Mouse (Mus musculus) limb, embryonic 13.5 days (tissue): Measurements from ENCODE around the gene Ccdc91. TPM values are rescaled to one million over a fixed set of nuclear protein-coding genes. Genes with fewer than 3 reads are reported as not detected.

Experiments
- ATAC-seq: fragments of 200-750 bp; cut with Nextera tagmentation; 2 replicates; pipeline ENCODE4 v1.8.0; 2017; ENCODE audit warnings: low read depth, moderate number of reproducible peaks, moderate TSS enrichment; ENCODE audit not compliant: low FRiP score
- H3K27ac ChIP-seq: fragments of 300-500 bp; sonication (generic); 2 replicates; pipeline ENCODE4 v1.5.1; 2015; ENCODE audit warnings: inconsistent platforms, mild to moderate bottlenecking, moderate library complexity
- H3K27me3 ChIP-seq: fragments of 300-500 bp; sonication (generic); 2 replicates; pipeline ENCODE4 v1.6.1; 2015; ENCODE audit warnings: mild to moderate bottlenecking, inconsistent platforms
- H3K36me3 ChIP-seq: fragments of 300-500 bp; sonication (generic); 2 replicates; pipeline ENCODE4 v1.6.1; 2015; ENCODE audit warnings: inconsistent platforms, mild to moderate bottlenecking, moderate library complexity
- H3K4me1 ChIP-seq: fragments of 300-500 bp; sonication (generic); 2 replicates; pipeline ENCODE4 v1.6.1; 2015; ENCODE audit warnings: inconsistent platforms
- H3K4me2 ChIP-seq: fragments of 300-500 bp; sonication (generic); replicated peaks from 2 replicates; pipeline ENCODE4 v1.6.1; 2015; ENCODE audit warnings: inconsistent platforms, mild to moderate bottlenecking, moderate library complexity
- H3K4me3 ChIP-seq: fragments of 300-500 bp; sonication (generic); 2 replicates; pipeline ENCODE4 v1.5.1; 2015; ENCODE audit warnings: moderate library complexity, mild to moderate bottlenecking, inconsistent platforms
- H3K9ac ChIP-seq: fragments of 300-500 bp; sonication (generic); 2 replicates; pipeline ENCODE4 v1.6.1; 2015; ENCODE audit warnings: mild to moderate bottlenecking, inconsistent platforms
- H3K9me3 ChIP-seq: fragments of 300-500 bp; sonication (generic); 2 replicates; pipeline ENCODE4 v1.6.1; 2016; ENCODE audit warnings: inconsistent platforms
- WGBS: fragments of 180-500 bp; shearing (Covaris S2); methylation state at CpG from one replicate; pipeline ENCODE4 v1.1.7; 2015; 5-methylcytosine and 5-hydroxymethylcytosine counted together
- polyA plus RNA-seq: library from polyadenylated mRNA; unstranded; fragments of >200 nt; fragmentation: Nextera tagmentation; extraction: Ambion mirVana; gene quantifications from 2 replicates; pipeline ENCODE4 v1.2.1, GENCODE M21; 2015

The Ccdc91 gene
- polyA plus RNA-seq, 1 experiment from 2014 or later = 27.8 TPM

DNA sequence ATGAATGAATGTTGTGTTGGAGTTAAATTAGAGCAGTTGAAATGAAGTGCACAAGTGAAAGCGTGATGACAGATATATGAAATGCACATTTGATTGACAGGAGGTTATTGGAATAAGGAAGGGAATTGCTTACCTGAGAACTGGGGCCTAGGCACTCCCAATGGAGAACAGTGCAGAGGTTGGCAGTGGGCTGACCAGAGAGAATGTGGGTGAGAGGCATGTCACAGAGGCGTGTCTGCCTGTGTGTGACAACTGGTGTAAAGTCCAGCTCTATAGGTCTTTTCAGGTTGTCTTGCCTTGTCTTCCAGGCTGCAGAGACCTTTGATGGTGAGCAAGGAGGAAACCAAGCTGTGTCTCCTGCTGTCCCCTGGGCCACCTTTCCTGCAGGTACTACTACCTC is 34.9 kb downstream of the Ccdc91 start:
- WGBS = 92% methylated on average over 2 of the region's 2 CpGs
- Histone ChIP-seq H3K4me2 (no peak overlapping the region), H3K27me3 (no peaks in the 10 kb centered on the region), H3K9ac (no peak overlapping the region), H3K4me3 (no peak overlapping the region), H3K9me3 (no peaks in the 10 kb centered on the region), H3K4me1 (peaks cover 9% of the 10 kb centered on the region; the same call in 1 of the 2 replicates), H3K36me3 (peaks cover 16% of the 10 kb centered on the region), H3K27ac (no peak overlapping the region)
- no peak for ATAC-seq

GRCm38 (mm10) chr6:147517909-147518308 is 42.3 kb downstream of the Ccdc91 start:
- 74% methylated on average over 8 of the region's 8 CpGs for WGBS
- no peak for ATAC-seq

DNA sequence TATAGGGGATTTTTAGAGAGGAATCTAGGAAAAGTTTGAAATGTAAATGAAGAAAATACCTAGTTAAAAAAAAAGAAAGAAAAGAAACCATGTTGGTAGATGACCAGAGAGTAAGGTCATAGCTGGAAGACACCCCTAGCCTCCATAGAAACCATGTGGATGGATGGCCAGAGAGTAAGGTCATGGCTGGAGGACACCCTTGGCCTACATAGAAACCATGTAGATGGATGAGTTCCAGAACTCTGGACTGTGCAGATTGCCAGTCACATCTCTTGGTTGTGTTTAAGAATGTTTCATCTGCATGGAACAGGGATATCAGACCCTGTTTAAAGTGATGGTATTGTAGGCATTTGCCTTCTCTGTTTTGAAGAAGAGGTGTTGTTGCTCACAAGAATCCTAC is 49.6 kb downstream of the Ccdc91 start:
- no peak overlapping the region for H3K9ac ChIP-seq
- H3K27me3 ChIP-seq = no peaks in the 10 kb centered on the region
- no peak overlapping the region for H3K27ac ChIP-seq
- no peak overlapping the region for H3K4me3 ChIP-seq
- H3K9me3 ChIP-seq = no peaks in the 10 kb centered on the region
- no peaks in the 10 kb centered on the region for H3K4me1 ChIP-seq
- H3K36me3 ChIP-seq = no peaks in the 10 kb centered on the region
- H3K4me2 ChIP-seq = no peak overlapping the region
- no peak for ATAC-seq

More at GRCm38 (mm10) chr6:147517909-147518308, 42.3 kb downstream of the Ccdc91 start:
- Histone ChIP-seq H3K36me3 (peaks cover 12% of the 10 kb centered on the region), H3K27me3 (no peaks in the 10 kb centered on the region), H3K4me3 (no peak overlapping the region), H3K9ac (no peak overlapping the region), H3K4me1 (no peaks in the 10 kb centered on the region), H3K27ac (no peak overlapping the region), H3K9me3 (no peaks in the 10 kb centered on the region), H3K4me2 (no peak overlapping the region)

GRCm38 (mm10) chr6:147534971-147535370 is 59.3 kb downstream of the Ccdc91 start:
- no peak for ATAC-seq
- Histone ChIP-seq H3K4me1 (no peaks in the 10 kb centered on the region), H3K4me2 (no peak overlapping the region), H3K4me3 (no peak overlapping the region), H3K9me3 (no peaks in the 10 kb centered on the region), H3K27me3 (no peaks in the 10 kb centered on the region), H3K36me3 (peaks cover 10% of the 10 kb centered on the region), H3K27ac (no peak overlapping the region), H3K9ac (no peak overlapping the region)
- 96% methylated on average over 5 of the region's 5 CpGs for WGBS

DNA sequence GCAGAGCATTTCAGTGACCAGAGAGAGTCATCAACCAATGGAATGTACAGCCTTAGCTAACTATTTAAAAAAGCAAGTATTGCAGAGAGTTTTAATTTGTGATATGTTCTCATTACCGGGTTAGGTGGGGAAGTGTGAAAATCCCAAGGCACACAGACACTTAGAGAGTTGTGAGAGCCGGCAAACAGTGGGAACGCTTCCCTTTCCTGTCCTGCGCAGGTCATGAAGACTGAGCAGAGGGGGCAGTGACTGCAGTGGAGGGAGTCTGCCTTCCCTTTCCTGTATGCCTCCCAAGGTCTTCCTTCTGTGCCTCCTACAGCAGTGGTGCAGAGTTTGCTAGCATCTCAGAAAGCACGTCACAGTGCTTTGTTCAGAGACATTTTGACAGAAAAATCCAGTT is 62.6 kb downstream of the Ccdc91 start:
- H3K9me3 ChIP-seq = no peaks in the 10 kb centered on the region
- no peaks in the 10 kb centered on the region for H3K4me1 ChIP-seq
- no peak overlapping the region for H3K27ac ChIP-seq
- no peak overlapping the region for H3K9ac ChIP-seq
- no peak for ATAC-seq
- peaks cover 10% of the 10 kb centered on the region for H3K36me3 ChIP-seq
- no peak overlapping the region for H3K4me3 ChIP-seq
- 95% methylated on average over 5 of the region's 5 CpGs for WGBS
- H3K4me2 ChIP-seq = no peak overlapping the region
- H3K27me3 ChIP-seq = no peaks in the 10 kb centered on the region

DNA sequence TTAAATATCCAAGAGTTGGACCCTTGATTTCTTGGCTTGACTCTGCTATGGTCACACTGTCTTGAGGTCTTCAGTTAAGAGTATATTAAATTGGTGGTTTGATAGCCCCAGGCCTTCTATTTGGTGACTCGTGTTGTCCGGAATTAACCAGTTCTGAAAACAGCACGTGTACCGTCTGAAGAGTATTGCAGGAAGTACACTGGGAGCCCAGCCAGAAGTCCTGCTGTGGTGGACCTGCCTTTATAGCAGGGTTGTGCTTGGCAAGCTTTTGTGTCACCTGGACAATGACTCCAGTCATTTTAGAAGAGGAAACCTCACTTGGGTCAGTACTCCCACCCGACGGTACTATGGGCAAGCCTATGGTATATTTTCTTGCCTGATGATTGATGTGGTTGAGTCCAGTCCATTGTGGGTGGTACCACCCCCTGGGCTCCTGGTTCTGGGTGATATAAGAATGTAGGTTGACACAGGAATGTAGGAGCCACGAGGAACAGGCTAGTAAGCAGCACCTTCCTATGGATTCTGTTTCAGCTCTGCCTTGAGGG is 63.5 kb downstream of the Ccdc91 start:
- no peaks in the 10 kb centered on the region for H3K4me1 ChIP-seq

DNA sequence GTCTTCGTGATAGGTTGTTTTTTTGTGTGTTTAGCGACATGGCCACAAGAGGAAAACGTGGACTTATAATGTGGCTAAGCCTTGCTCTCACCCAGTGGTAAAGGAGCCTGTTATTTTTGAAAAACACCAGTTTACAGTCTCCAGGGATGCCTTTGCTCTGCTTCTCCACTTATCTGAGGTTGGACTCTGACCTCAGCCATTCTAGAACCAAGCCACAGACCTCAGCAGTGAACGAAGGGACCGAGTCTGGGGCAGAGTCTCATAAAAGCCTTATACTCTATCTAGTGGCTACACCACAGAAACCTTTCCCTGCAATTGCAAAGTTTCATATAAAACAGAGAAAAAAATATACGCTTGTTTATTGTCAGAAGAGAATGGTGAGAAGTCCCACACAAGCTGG is 65.3 kb downstream of the Ccdc91 start:
- Histone ChIP-seq H3K27me3 (no peaks in the 10 kb centered on the region), H3K36me3 (peaks cover under 1% of the 10 kb centered on the region; the same call in 1 of the 2 replicates), H3K27ac (no peak overlapping the region), H3K9ac (no peak overlapping the region), H3K4me3 (no peak overlapping the region), H3K4me1 (no peaks in the 10 kb centered on the region), H3K4me2 (no peak overlapping the region), H3K9me3 (no peaks in the 10 kb centered on the region)
- WGBS = 76% methylated on average over 6 of the region's 6 CpGs
- no peak for ATAC-seq

More for the DNA sequence above, 63.5 kb downstream of the Ccdc91 start:
- Histone ChIP-seq H3K9ac (no peak overlapping the region), H3K4me3 (no peak overlapping the region), H3K9me3 (no peaks in the 10 kb centered on the region), H3K4me2 (no peak overlapping the region), H3K36me3 (peaks cover 10% of the 10 kb centered on the region), H3K27ac (no peak overlapping the region), H3K27me3 (no peaks in the 10 kb centered on the region)
- no peak for ATAC-seq
- 63% methylated on average over 7 of the region's 7 CpGs for WGBS

- no peak for ATAC-seq
- Histone ChIP-seq H3K9ac (no peak overlapping the region), H3K27me3 (no peaks in the 10 kb centered on the region), H3K36me3 (no peaks in the 10 kb centered on the region), H3K4me2 (no peak overlapping the region), H3K9me3 (no peaks in the 10 kb centered on the region), H3K4me3 (no peak overlapping the region), H3K27ac (no peak overlapping the region), H3K4me1 (no peaks in the 10 kb centered on the region)
- WGBS = 66% methylated on average over 6 of the region's 6 CpGs
Measured at GRCm38 (mm10) chr6:147555591-147555990, 80.0 kb downstream of the Ccdc91 start.

GRCm38 (mm10) chr6:147559316-147559715 is 83.7 kb downstream of the Ccdc91 start:
- no peak overlapping the region for H3K9ac ChIP-seq
- H3K4me1 ChIP-seq = no peaks in the 10 kb centered on the region
- H3K9me3 ChIP-seq = no peaks in the 10 kb centered on the region
- H3K36me3 ChIP-seq = no peaks in the 10 kb centered on the region; the same call in 1 of the 2 replicates
- H3K4me3 ChIP-seq = no peak overlapping the region
- H3K27me3 ChIP-seq = no peaks in the 10 kb centered on the region
- H3K27ac ChIP-seq = no peak overlapping the region
- 92% methylated on average over 3 of the region's 3 CpGs for WGBS
- no peak overlapping the region for H3K4me2 ChIP-seq
- no peak for ATAC-seq

- Histone ChIP-seq H3K36me3 (no peaks in the 10 kb centered on the region; the same call in 1 of the 2 replicates), H3K9ac (no peak overlapping the region), H3K27ac (no peak overlapping the region), H3K9me3 (no peaks in the 10 kb centered on the region), H3K4me3 (no peak overlapping the region), H3K4me2 (no peak overlapping the region), H3K27me3 (no peaks in the 10 kb centered on the region), H3K4me1 (no peaks in the 10 kb centered on the region)
- ATAC-seq = no peak
Measured at GRCm38 (mm10) chr6:147560436-147560835, 84.8 kb downstream of the Ccdc91 start.

- Histone ChIP-seq H3K27ac (no peak overlapping the region), H3K27me3 (no peaks in the 10 kb centered on the region), H3K9me3 (no peaks in the 10 kb centered on the region), H3K4me1 (no peaks in the 10 kb centered on the region), H3K36me3 (no peaks in the 10 kb centered on the region), H3K4me3 (no peak overlapping the region), H3K9ac (no peak overlapping the region), H3K4me2 (no peak overlapping the region)
- WGBS = 84% methylated on average over 5 of the region's 5 CpGs
- no peak for ATAC-seq
Measured at GRCm38 (mm10) chr6:147569246-147569645, 93.6 kb downstream of the Ccdc91 start.

GRCm38 (mm10) chr6:147573137-147573536 is 97.5 kb downstream of the Ccdc91 start:
- Histone ChIP-seq H3K4me3 (no peak overlapping the region), H3K36me3 (no peaks in the 10 kb centered on the region), H3K27me3 (no peaks in the 10 kb centered on the region), H3K27ac (no peak overlapping the region), H3K9me3 (no peaks in the 10 kb centered on the region), H3K4me2 (no peak overlapping the region), H3K9ac (no peak overlapping the region), H3K4me1 (peaks cover 9% of the 10 kb centered on the region)
- ATAC-seq = peak; percentile 26; the same call in 1 of the 2 replicates
- 50% methylated on average over 4 of the region's 4 CpGs for WGBS

DNA sequence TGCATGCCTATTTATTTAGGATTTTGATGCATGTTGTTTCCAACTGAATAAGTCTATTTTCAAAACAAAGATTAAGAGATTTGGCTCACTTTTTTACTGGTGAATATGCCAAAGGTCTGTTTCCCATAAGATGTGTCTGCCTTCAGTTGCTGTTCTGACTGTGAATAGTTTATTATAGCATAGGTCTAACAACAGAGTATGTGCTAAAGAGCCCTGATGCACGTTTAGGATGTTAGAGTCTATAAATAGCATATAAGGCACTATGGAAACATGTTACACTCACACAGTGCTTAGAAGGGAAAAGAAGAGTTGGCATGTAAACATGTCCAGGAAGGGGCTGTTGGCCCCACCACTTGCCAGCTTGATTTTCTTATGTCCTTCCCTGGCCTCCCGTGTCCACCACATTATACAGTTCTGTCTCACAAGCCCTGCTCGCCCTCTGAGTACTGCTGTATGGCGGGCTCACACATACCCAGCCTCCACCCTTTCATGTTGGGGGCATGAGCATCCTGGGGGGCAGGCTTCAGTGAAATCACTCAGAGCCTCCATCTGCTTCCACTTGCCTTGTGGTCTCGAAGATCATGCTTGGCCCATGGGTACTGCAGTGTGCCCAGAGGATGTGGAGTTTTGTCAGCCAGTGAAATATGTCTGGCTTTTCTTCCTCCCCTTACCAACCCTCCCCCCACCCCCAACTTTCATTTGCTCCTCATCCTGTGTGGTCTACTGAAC is 99.0 kb downstream of the Ccdc91 start:
- Histone ChIP-seq H3K36me3 (no peaks in the 10 kb centered on the region), H3K4me1 (peaks cover 9% of the 10 kb centered on the region), H3K4me2 (no peak overlapping the region), H3K9ac (no peak overlapping the region), H3K4me3 (no peak overlapping the region), H3K27ac (no peak overlapping the region), H3K27me3 (no peaks in the 10 kb centered on the region), H3K9me3 (no peaks in the 10 kb centered on the region)
- WGBS = 45% methylated on average over 5 of the region's 5 CpGs
- ATAC-seq = 0 out of 2 replicates have a peak, but pooled peaks have one; percentile 15
